Mouse (Mus musculus) v-Abl transformed pro-B cells (cell line): ENCODE measurements at regions not wholly inside any gene's neighbourhood (a gene's known extent, or its start where the extent isn't known, plus 50 kb on each side); places are given as distances from the start of the nearest gene placed in this dataset.

Experiments used
- in situ Hi-C, 2 experiments: fragments of 400-800 bp; cut with MboI; formaldehyde crosslinking; loops; one replicate each; pipeline ENCODE4 v1.15.1; 2025; ENCODE audit not compliant: unreplicated experiment in 2 of 2

- in situ Hi-C loops, result no loop called here
Observed at GRCm38 (mm10) chr14:88410722-88411437, 60.3 kb downstream of the Pcdh20 start.

GRCm38 (mm10) chr14:88399270-88399669, 71.9 kb downstream of the Pcdh20 start:
- in situ Hi-C loops, result no loop called here

- in situ Hi-C loops, result no loop called here
Observed at GRCm38 (mm10) chr14:88397187-88397586, 74.0 kb downstream of the Pcdh20 start.

GRCm38 (mm10) chr14:88395016-88395415, 76.2 kb downstream of the Pcdh20 start:
- in situ Hi-C loops, result no loop called here

GRCm38 (mm10) chr14:88384553-88384952, 86.6 kb downstream of the Pcdh20 start:
- in situ Hi-C loops, result loop anchor here (10.0 kb wide), 1 partner anchor 600 kb away; no protein-coding TSS in a partner anchor

- in situ Hi-C loops, result no loop called here
Observed at GRCm38 (mm10) chr14:88347177-88347576, 124.0 kb downstream of the Pcdh20 start.

- in situ Hi-C loops, result no loop called here
Observed at GRCm38 (mm10) chr14:88337304-88337703, 133.9 kb downstream of the Pcdh20 start.

GRCm38 (mm10) chr14:88330613-88331012, 140.6 kb downstream of the Pcdh20 start:
- in situ Hi-C loops, result no loop called here

- in situ Hi-C loops, result no loop called here
Observed at GRCm38 (mm10) chr14:88326411-88326810, 144.8 kb downstream of the Pcdh20 start.

GRCm38 (mm10) chr14:88278327-88278726, 192.9 kb downstream of the Pcdh20 start:
- in situ Hi-C loops, result no loop called here

- in situ Hi-C loops, result no loop called here
Observed at GRCm38 (mm10) chr14:88264771-88265170, 206.4 kb downstream of the Pcdh20 start.

- in situ Hi-C loops, result no loop called here
Observed at GRCm38 (mm10) chr14:88259034-88259433, 212.2 kb downstream of the Pcdh20 start.

- in situ Hi-C loops, result no loop called here
Observed at GRCm38 (mm10) chr14:88255131-88255530, 216.1 kb downstream of the Pcdh20 start.
